Mouse (Mus musculus): ENCODE measurements around the gene H3f3a. TPM values are rescaled to one million over a fixed set of nuclear protein-coding genes. Genes with fewer than 3 reads are reported as not detected.
"Not testable (repeated sequence)": the region's sequence is repeated elsewhere in the genome, so short reads cannot be mapped to it uniquely, and the experiment has no call there.

H3f3a gene
- total RNA-seq (2021) = 100 to 1,000 TPM; 476 to 478 TPM
- long read RNA-seq, transcript H3f3a-205 (4 exons, 2,841 nt) = major isoform, 343 of 378 reads
- long read RNA-seq, partial matches to known transcripts = 8 of 378 reads
- long read RNA-seq, other reads (novel, unspliced or antisense) = 22 of 378 reads

DNA sequence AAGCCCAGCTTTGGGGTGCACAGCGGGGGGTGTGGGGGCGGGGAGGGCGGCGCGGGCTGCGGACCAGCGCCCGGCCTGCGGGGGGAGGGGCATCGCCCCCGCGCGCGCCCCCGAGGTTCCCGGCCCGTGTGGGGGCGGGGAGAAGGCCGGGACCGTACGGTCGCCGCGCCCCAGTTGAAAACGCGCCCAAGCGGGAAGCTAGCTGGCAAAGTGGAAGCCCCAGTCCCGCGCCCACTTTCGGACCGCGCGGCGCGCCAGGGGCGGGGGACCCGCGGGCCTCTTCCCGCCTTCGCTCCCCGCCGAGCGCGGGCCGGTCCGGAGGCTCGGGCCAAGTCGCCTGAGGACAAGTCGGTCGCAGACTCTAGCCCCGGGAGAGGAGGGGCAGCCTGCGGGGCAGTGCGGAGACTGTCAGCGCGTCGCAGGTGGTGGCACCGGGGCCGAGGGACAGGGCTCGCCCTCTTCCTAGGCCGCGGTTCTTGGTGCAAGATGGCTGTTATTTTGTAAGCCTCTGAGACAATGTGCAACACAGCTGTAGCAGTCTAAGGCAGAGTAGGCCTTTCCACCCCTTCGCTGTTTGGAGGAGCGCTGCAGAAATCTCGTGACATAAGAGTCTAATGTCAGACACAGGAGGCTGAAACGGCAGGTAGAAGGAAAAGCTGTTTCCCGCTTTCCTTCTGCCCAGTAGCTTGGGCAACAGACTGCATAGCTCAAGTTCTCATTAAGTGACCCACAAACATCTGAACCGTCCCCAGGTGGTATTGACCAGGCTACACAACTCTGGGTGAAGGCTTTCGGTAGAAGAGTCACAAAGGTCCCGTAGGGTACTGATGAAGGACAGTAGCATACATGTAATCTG lies at the start of gene H3f3a:
Gene H3f3a (minus strand): TSS at position 59 of the 856 bp plus-strand sequence.
- peak; percentile 78 to 87 for DNase-seq (ENCODE audit: low spot score in 2 of 2)

DNA sequence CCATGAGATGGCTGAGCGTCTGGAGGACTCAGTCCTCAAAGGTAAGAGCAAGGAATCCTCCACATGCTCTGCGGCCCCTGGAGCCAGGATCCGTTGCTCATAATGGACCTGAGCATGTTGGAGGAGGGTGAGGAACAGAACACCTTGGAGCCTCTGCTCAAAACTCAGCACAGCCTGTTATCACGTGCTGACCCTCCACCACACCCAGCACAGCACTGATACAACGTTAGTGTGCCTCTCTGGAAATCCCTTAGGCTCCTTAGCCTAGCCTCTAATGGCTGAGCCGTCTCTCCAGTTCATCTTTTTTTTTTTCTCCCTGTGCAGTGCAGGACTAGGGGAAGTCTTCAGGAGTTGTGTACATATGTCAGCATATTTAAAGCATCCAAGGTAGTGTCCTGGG lies 46.3 kb upstream of the H3f3a start:
- DNase-seq (ENCODE audit: low spot score in 2 of 2) = no peak

DNA sequence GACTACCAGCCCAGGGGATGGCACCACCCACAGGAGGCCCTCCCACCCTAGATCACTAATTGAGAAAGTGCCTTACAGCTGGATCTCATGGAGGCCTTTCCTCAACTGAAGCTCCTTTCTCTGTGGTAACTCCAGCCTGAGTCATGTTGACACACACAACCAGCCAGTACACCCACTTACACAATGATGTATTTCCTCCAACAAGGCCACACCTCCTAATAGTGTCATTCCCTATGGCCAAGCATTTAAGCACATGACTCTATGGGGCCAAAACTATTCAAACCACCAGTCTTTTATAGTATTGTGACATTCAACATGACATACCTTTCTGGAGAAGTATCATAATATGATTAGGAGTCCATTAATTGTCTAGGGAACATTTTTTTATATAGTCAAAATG lies 45.0 kb upstream of the H3f3a start:
- no peak for DNase-seq (ENCODE audit: low spot score in 2 of 2)

GRCm38 (mm10) chr1:180850316-180851270 lies 36.9 kb upstream of the H3f3a start, which contains the start of gene Sde2:
Gene Sde2 (plus strand): TSS chr1:180851127.
- peak; percentile 100 for DNase-seq (ENCODE audit: low spot score in 2 of 2)

DNA sequence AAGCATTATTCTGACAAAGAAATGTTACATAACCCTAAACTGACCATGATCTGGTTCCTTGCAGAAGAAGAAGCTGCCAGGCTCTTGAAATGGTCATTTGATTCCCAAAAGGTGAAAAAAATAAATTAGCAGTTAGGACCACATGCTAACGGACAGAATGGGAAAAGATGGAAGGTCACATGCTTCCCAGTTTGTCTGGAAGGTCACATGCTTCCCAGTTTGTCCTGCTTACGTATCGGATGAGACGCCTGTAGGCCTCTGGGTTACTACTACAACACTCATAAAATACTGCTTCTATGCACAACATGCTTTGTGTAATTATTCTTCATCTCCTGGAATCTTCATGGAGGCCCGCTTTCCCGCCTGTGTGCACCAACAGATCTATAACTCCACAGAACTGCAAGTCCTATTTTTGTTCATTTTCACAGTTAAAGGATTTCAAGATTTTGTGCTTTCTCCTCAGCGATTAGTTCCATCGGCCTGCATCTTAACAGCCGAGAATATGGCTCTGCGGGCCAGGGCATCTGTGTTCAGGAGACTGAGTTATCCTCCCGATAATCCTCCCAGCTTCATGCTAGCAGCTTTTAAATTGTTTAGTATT lies 36.1 kb upstream of the H3f3a start:
- DNase-seq (ENCODE audit: low spot score in 2 of 2) = peak in 1 of 2 experiments; percentile 33

GRCm38 (mm10) chr1:180848511-180849241 lies 34.9 kb upstream of the H3f3a start:
- peak; percentile 54 to 64 for DNase-seq (ENCODE audit: low spot score in 2 of 2)

DNA sequence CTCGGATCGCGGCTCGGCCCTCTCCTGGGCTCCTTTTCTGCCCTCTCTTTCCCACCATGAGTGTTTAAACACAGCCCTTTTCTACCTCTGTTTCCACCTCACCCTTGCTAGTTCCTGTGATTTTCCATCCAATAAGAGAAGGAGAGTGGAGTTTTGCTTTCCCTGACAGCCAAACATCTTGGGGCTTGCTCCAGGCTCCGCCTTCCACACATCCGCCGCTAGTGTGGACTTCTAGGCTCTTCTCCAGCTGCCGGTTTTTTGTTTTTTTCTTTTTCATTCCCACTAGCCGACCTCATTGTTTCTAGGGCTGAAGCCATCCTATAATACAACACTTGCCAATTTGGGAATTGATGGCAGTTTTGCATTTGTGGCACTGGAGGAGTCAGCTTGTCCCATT lies 34.4 kb upstream of the H3f3a start:
- peak; percentile 55 to 58 for DNase-seq (ENCODE audit: low spot score in 2 of 2)

DNA sequence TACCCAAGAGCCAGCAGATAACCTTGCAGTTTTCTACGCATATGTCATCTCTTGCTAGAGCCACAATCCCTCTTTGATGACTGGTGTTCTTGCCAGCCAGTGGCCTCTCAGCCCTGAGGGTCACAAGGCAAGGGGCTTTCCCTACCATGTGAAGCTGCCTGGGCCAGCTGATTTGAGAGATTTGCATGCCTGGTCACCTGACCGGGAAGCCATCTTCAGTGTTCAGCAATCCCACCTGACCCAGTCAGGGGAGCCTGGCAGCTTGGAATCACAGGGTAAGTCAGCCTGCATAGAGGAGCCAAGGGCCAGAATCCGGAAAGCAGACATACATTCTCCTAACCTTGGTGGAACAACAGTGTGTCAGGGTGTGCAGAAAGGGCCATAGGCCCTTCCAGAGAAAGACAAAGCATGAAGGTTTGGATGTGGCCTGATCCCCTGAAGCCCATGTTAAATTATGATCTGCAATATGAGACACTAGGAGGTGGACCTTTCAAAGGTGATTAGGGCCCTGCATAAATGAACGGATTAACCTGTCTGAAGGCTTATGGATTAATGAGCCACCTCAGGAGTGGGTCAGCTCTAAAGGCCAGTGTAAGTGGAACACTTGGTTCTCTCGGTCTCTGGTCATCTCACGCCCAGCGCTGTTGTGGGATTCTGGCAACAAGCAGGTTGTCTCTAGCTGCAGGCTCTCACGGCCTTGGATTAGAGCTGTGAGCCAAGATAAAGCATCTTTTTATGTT lies 28.0 kb upstream of the H3f3a start:
- DNase-seq (ENCODE audit: low spot score in 2 of 2) = no peak

GRCm38 (mm10) chr1:180839201-180839910 lies 25.6 kb upstream of the H3f3a start:
- no peak for DNase-seq (ENCODE audit: low spot score in 2 of 2)

DNA sequence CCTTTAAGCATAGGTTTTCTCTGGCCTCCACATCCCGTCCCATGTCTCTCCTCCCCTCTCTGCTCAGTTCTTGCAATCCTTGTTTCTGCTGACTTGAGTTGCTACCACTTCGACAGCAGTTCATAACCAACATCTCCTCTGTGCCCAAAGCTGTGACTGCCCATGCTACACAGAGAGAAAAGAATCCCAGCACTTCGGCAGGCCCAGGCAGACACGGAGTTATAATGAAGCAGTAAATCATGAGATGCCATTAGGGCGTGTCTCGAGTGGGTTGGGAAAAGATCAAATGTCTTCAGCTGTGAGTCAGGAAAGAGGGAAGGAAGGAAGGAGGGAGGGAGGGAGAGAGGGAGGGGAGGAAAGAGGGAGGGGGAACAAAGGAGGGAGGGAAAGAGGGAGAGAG lies 24.3 kb upstream of the H3f3a start:
- no peak for DNase-seq (ENCODE audit: low spot score in 2 of 2)

- no peak for DNase-seq (ENCODE audit: low spot score in 2 of 2)
Measured at GRCm38 (mm10) chr1:180837186-180837585, 23.4 kb upstream of the H3f3a start.

GRCm38 (mm10) chr1:180836467-180836866 lies 22.7 kb upstream of the H3f3a start:
- not testable (repeated sequence) for DNase-seq (ENCODE audit: low spot score in 2 of 2)

DNA sequence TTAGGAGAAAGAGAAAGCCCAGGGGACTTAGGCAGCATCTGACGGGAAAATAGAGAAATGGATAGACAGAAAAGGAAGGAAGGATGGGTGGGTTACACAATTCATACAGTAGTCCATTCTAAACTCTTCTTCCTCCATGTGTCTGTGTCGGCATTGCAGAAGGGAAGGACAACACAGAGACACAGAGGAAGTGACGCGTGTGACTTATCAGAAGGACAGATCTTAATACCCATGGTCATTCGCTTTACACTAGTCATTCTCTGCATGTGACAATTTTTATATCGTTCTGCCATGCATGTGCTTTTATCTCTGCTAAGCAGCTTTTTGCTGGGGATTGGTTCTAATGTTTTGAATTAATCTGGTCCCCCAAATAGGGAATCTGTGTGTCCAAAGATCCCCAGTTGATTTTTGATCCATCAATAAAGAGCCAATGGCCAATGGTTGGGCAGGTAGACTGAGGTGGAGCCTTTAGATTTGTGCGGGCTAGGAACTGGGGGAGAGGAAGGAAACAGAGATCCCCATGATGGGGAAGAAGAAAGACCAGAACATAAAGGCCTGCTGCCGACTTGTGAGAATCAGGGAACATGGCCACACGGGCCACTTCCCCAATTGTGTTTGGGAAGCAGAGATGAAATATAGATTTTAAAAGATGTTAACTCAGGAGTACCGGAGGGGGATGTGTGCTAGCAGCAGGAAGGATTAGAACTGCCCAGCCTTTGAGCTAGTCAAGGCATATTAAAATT lies 21.7 kb upstream of the H3f3a start:
- DNase-seq (ENCODE audit: low spot score in 2 of 2) = no peak

DNA sequence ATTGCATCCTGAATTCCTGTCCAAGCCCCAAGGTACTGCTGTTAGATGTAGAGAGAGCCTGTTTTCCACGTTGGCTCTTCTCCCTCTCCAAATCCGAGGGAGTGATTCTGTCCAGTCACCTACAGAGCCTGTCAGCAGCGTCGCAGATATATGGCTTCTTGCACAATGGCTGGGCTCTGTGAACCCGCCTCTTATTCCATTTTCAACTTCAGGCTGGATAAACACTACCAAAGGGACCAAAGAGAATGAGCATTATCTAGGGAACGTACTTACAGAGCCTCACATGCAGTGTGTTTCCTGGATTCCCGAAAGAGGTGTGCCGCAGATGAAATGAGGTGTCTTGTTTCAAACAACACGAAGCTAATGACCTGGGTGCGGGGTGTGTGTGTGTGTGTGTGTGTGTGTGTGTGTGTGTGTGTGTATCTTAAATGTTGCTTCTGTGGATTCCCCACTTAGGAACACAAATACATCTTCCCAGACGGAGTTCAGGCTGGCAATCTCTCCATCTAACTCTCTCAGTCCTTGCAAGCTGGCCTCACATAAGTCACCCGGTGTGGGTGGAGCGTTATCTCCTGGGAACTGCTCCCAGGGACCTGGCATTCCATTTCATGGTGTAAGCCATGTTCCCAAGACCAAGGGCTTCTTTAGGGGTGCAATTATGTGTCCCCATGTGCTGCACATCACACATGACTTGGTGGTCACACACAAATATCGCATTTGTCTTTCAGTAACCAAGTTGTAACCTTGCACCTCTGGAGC lies 17.0 kb upstream of the H3f3a start:
- DNase-seq (ENCODE audit: low spot score in 2 of 2) = no peak

GRCm38 (mm10) chr1:180830175-180830574 lies 16.4 kb upstream of the H3f3a start:
- no peak for DNase-seq (ENCODE audit: low spot score in 2 of 2)

DNA sequence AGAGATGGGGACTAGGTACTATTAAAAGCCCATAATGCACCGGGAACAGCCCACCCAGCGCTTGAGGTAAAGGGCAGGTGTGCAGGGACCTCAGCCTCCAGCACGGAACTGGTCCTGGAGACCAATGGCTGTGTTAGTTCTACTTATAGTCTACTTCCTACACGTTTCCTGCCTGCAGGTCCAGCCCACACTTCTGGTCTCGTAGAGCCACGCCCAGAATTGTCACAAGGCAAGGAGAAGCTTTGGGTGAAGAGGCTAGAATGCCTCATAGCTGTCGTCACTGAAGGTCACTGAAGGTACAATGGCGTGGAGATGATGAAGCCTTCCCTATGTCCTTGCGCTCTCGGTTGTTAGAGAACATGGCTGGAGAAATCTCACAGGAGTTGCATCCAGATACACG lies 16.0 kb upstream of the H3f3a start:
- DNase-seq (ENCODE audit: low spot score in 2 of 2) = no peak

DNA sequence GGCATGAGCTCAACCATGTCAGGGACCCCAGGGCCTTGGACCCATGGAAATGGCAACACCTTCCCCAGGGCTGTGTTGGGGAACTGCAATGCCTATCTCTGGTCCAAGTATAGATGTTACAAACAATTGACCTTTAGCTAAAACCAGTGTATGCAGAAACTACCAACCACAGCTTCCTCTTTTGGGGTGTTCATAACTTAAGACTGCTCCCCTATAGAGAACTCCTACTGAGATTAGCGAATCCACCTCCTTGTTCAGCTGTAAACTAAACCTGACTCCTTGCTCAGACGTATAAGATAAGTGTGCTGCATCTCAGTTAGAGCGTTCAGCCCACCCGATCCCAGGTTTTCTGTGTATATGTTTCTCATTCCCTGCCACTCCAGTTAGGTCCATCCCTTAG lies 12.9 kb upstream of the H3f3a start:
- DNase-seq (ENCODE audit: low spot score in 2 of 2) = no peak

DNA sequence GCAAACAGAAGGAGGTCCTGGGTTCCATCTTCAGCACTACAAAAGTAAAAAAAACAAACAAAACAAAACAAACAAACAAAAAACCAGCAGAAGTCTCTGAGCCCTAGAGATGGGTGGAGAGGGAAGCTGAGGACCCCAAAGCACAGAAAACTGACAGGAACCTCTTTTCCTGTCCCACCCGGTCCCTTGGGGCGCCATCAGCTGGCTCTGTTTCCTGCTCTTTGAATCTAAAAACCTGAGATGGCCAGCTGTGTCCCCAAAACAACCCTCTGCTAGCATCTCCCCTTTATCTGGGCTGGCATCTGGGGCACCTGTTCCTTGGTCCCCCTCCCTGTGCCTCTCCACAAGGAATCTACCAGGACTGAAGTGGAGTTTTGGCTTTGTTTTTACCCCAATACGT lies 11.0 kb upstream of the H3f3a start:
- no peak for DNase-seq (ENCODE audit: low spot score in 2 of 2)
